ENCODE assay signal across 8 mouse cellular contexts in genomic region chr11:116657311-116658223, GRCm38 (mm10). TPM values are rescaled to one million over a fixed set of nuclear protein-coding genes. Genes with fewer than 3 reads are reported as not detected.
DNase-seq lines count a peak whose midpoint lies in the region; ATAC-seq and TF ChIP-seq lines count a peak whose summit lies in the region.

No protein-coding gene starts in this region.

- TF ChIP-seq EP300 in lung, postnatal 0 days (IDR thresholded peaks at IDR 0.05): no peak

- H3K9me3 ChIP-seq in hindbrain, embryonic 10.5 days: no peaks in the 10 kb centered on the region
- no peaks in the 10 kb centered on the region for H3K9me3 ChIP-seq in lung, postnatal 0 days (ENCODE audit: low read length)

- H3K4me3 ChIP-seq in hindbrain, embryonic 10.5 days: peak overlapping the region; percentile 48
- peak overlapping the region; percentile 6; the same call in 1 of the 2 replicates for H3K4me3 ChIP-seq in lung, postnatal 0 days (ENCODE audit: low read depth, low read length)

- peak overlapping the region; percentile 92 for H3K27ac ChIP-seq in hindbrain, embryonic 10.5 days
- peak overlapping the region; percentile 85 for H3K27ac ChIP-seq in lung, postnatal 0 days (ENCODE audit: low read length)

- peak; percentile 64 for TF ChIP-seq CTCF in lung, postnatal 0 days (IDR thresholded peaks at IDR 0.05)

- peak; percentile 68 for ATAC-seq in frontal cortex, adult (ENCODE audit: low TSS enrichment)
- ATAC-seq in lung, postnatal 0 days: peak; percentile 90

- H3K4me2 ChIP-seq in lung, postnatal 0 days (replicated peaks; ENCODE audit: low read depth, low read length): peak overlapping the region; percentile 38

- WGBS in hindbrain, embryonic 10.5 days: 11% methylated on average over 22 of the region's 22 CpGs
- WGBS in lung, postnatal 0 days: 10% methylated on average over 21 of the region's 22 CpGs

- H3K9ac ChIP-seq in lung, postnatal 0 days (replicated peaks; ENCODE audit: low read depth): no peak overlapping the region

- H3K36me3 ChIP-seq in hindbrain, embryonic 10.5 days: no peaks in the 10 kb centered on the region
- no peaks in the 10 kb centered on the region for H3K36me3 ChIP-seq in lung, postnatal 0 days (ENCODE audit: insufficient read depth, low read length)

- peaks cover 77% of the 10 kb centered on the region for H3K27me3 ChIP-seq in hindbrain, embryonic 10.5 days (ENCODE audit: insufficient read depth, poor library complexity, severe bottlenecking)
- no peaks in the 10 kb centered on the region; the same call in none of the 2 replicates for H3K27me3 ChIP-seq in lung, postnatal 0 days (replicated peaks; ENCODE audit: insufficient read depth, low read length)

- DNase-seq in Muller cell, postnatal 12 days (ENCODE audit: inconsistent ontology term): peak; percentile 91
- DNase-seq in cerebellum, adult 9-10 months: peak; percentile 96
- DNase-seq in hindbrain, embryonic 10.5 days (ENCODE audit: low spot score): peak; percentile 96
- DNase-seq in layer of hippocampus, postnatal 10 days (ENCODE audit: low spot score in 2 of 2): peak; percentile 86 to 89
- peak; percentile 99 for DNase-seq in lung, postnatal 0 days (ENCODE audit: low spot score)
- DNase-seq in ovary, postnatal 36 days (ENCODE audit: low spot score): peak; percentile 85
- peak; percentile 54 for DNase-seq in thymus, postnatal 14 days

- H3K4me1 ChIP-seq in hindbrain, embryonic 10.5 days (replicated peaks): peaks cover 73% of the 10 kb centered on the region
- H3K4me1 ChIP-seq in lung, postnatal 0 days (ENCODE audit: insufficient read depth, low read depth, low read length): peaks cover 27% of the 10 kb centered on the region; the same call in 1 of the 2 replicates

RNA-seq across cellular contexts. Expression of gene Cygb, which starts 3.5 kb away (rescaled TPM):
- polyA plus RNA-seq in hindbrain, embryonic 10.5 days (2016; fragmentation: Nextera tagmentation; extraction: Ambion mirVana): 3.5 and 3.8 TPM in 2 replicates
- total RNA-seq in layer of hippocampus, postnatal 10 days (2021): 10 to 100 TPM; 33.0 to 42.3 TPM
- 27.3 and 32.0 TPM in 2 replicates for polyA plus RNA-seq in lung, postnatal 0 days (2015; fragmentation: Nextera tagmentation; extraction: Ambion mirVana)

RNA-seq across cellular contexts. Expression of gene Prcd, which starts 4.2 kb away (rescaled TPM):
- 0.47 and 1.2 TPM in 2 replicates for polyA plus RNA-seq in hindbrain, embryonic 10.5 days (2016; fragmentation: Nextera tagmentation; extraction: Ambion mirVana)
- 1 to 10 TPM; 3.4 to 3.8 TPM for total RNA-seq in layer of hippocampus, postnatal 10 days (2021)
- 10.9 and 16.4 TPM in 2 replicates for polyA plus RNA-seq in lung, postnatal 0 days (2015; fragmentation: Nextera tagmentation; extraction: Ambion mirVana)

RNA-seq across cellular contexts. Expression of gene Rhbdf2, which starts 30.7 kb away (rescaled TPM):
- 3.8 and 6.6 TPM in 2 replicates for polyA plus RNA-seq in hindbrain, embryonic 10.5 days (2016; fragmentation: Nextera tagmentation; extraction: Ambion mirVana)
- total RNA-seq in layer of hippocampus, postnatal 10 days (2021): 1 to 10 TPM in 1 of 2 experiments, under 1 TPM in 1; 0.94 to 1.5 TPM
- polyA plus RNA-seq in lung, postnatal 0 days (2015; fragmentation: Nextera tagmentation; extraction: Ambion mirVana): 23.5 and 27.9 TPM in 2 replicates

Comparison
In these comparisons a context has a peak if more than half of its experiments do, and no peak if none do; other contexts are left out.
1. Peak in every context shown above with its lines: DNase-seq, ATAC-seq, H3K4me3 ChIP-seq and H3K27ac ChIP-seq.